Mouse (Mus musculus) E14TG2a.4 (cell line): ENCODE measurements around the gene Ptpn13.

Experiments
- CTCF ChIP-seq: conservative IDR thresholded peaks from 2 replicates; pipeline ENCODE4 v1.5.1; 2014; ENCODE audit warnings: low read length
- NANOG ChIP-seq: IDR thresholded peaks from 2 replicates; pipeline ENCODE4 v1.6.1; 2014; ENCODE audit warnings: borderline replicate concordance, low read length, mixed read lengths

DNA sequence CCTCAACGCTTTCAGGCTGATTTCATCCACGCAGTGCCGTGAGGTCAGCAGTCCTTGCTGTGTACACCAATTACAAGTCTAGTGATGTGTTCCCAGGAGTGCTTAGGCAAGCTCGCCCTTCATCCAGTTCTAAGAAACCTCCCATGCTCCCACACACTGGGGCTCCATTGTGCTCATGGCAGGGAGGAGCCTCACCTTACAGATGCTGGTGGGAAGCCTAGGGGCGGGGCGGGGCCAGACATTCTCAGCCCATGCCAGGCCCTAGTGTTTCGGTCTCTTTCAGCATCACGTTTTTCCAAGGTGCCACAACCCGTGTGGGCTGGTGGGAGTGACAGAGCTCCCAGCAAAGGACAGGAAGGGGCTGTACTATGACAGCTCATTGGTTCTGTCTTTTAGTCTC lies 192.2 kb downstream of the Ptpn13 start:
- TF ChIP-seq CTCF, result no peak
- TF ChIP-seq NANOG, result no peak
